Mouse (Mus musculus) kidney, postnatal 36 days (tissue): ENCODE results near the gene Cpne6.
A peak's percentile ranks its signal among the peaks of the same experiment; 100 is the strongest.

ENCODE experiments used
- DNase-seq, 2 experiments: peaks; one replicate each; pipeline ENCODE4 v3.0.0; 2021 to 2022; ENCODE audit warnings: mixed read lengths in 2 of 2

Gene Cpne6

GRCm38 (mm10) chr14:55557003-55557402 lies 46.8 kb downstream of the Cpne6 start:
- peak; percentile 90 to 93 for DNase-seq

GRCm38 (mm10) chr14:55557587-55557986 lies 47.3 kb downstream of the Cpne6 start:
- DNase-seq: peak; percentile 43 to 44

GRCm38 (mm10) chr14:55558740-55559448 lies 48.6 kb downstream of the Cpne6 start:
- no peak for DNase-seq

GRCm38 (mm10) chr14:55559799-55560201 lies 49.6 kb downstream of the Cpne6 start, which contains the start of gene Dcaf11:
Dcaf11 (plus strand) TSS chr14:55560006.
- DNase-seq: peak; percentile 96 to 97

- DNase-seq: peak; percentile 99 to 100
These were observed 50.2 kb downstream of the Cpne6 start, which contains the start of gene A730061H03Rik for GRCm38 (mm10) chr14:55560202-55561073. A730061H03Rik (minus strand) TSS chr14:55560406.

- DNase-seq: peak in 1 of 2 experiments; percentile 38
These were observed 51.6 kb downstream of the Cpne6 start for GRCm38 (mm10) chr14:55561860-55562259.

- no peak for DNase-seq
These were observed 53.0 kb downstream of the Cpne6 start for GRCm38 (mm10) chr14:55563249-55563648.

GRCm38 (mm10) chr14:55565748-55566147 lies 55.5 kb downstream of the Cpne6 start:
- DNase-seq: peak in 1 of 2 experiments; percentile 40
